Mouse (Mus musculus) hindbrain, embryonic 12.5 days (tissue): ENCODE data around the gene Tomm40l. TPM values are rescaled to one million over a fixed set of nuclear protein-coding genes. Genes with fewer than 3 reads are reported as not detected.
"Not testable (repeated sequence)": the region's sequence is repeated elsewhere in the genome, so short reads cannot be mapped to it uniquely, and the experiment has no call there.

Experiments used
- ATAC-seq: fragments of 200-750 bp; cut with Nextera tagmentation; 2 replicates; pipeline ENCODE4 v1.8.0; 2017; ENCODE audit warnings: moderate TSS enrichment; ENCODE audit not compliant: low FRiP score
- H3K27ac ChIP-seq: fragments of 300-500 bp; sonication (generic); 2 replicates; pipeline ENCODE4 v1.5.1; 2016; ENCODE audit warnings: mild to moderate bottlenecking
- H3K27me3 ChIP-seq: fragments of 300-500 bp; sonication (generic); 2 replicates; pipeline ENCODE4 v1.6.1; 2016; ENCODE audit warnings: mild to moderate bottlenecking
- H3K36me3 ChIP-seq: fragments of 300-500 bp; sonication (generic); 2 replicates; pipeline ENCODE4 v1.6.1; 2016; ENCODE audit warnings: mild to moderate bottlenecking
- H3K4me1 ChIP-seq: fragments of 300-500 bp; sonication (generic); 2 replicates; pipeline ENCODE4 v1.6.1; 2016
- H3K4me2 ChIP-seq: fragments of 300-500 bp; sonication (generic); replicated peaks from 2 replicates; pipeline ENCODE4 v1.6.1; 2016; ENCODE audit warnings: mild to moderate bottlenecking
- H3K4me3 ChIP-seq: fragments of 300-500 bp; sonication (generic); 2 replicates; pipeline ENCODE4 v1.5.1; 2016; ENCODE audit warnings: mild to moderate bottlenecking
- H3K9ac ChIP-seq: fragments of 300-500 bp; sonication (generic); 2 replicates; pipeline ENCODE4 v1.6.1; 2016; ENCODE audit warnings: mild to moderate bottlenecking, moderate library complexity
- H3K9me3 ChIP-seq: fragments of 300-500 bp; sonication (generic); replicated peaks from 2 replicates; pipeline ENCODE4 v1.6.1; 2016; ENCODE audit warnings: mild to moderate bottlenecking
- WGBS: fragments of 180-500 bp; shearing (Covaris S2); methylation state at CpG from one replicate; pipeline ENCODE4 v1.1.7; 2016; 5-methylcytosine and 5-hydroxymethylcytosine counted together
- polyA plus RNA-seq: library from polyadenylated mRNA; unstranded; fragments of >200 nt; fragmentation: Nextera tagmentation; extraction: Ambion mirVana; gene quantifications from 2 replicates; pipeline ENCODE4 v1.2.1, GENCODE M21; 2016

The Tomm40l gene
- polyA plus RNA-seq, 1 experiment from 2014 or later, result 28.1 TPM

- Histone ChIP-seq H3K9me3 (no peaks in the 10 kb centered on the region), H3K4me1 (peaks cover 55% of the 10 kb centered on the region), H3K27me3 (no peaks in the 10 kb centered on the region), H3K27ac (peak overlapping the region; percentile 83), H3K9ac (no peak overlapping the region), H3K4me3 (0 out of 2 replicates have a peak overlapping the region, but pooled peaks have one; percentile 79), H3K4me2 (peak overlapping the region; percentile 87), H3K36me3 (peaks cover 17% of the 10 kb centered on the region)
- ATAC-seq, result no peak
- 21% methylated on average over 4 of the region's 4 CpGs for WGBS
These were observed 25.6 kb upstream of the Tomm40l start for GRCm38 (mm10) chr1:171247916-171248315.

GRCm38 (mm10) chr1:171247453-171247841 is 25.1 kb upstream of the Tomm40l start:
- Histone ChIP-seq H3K27me3 (no peaks in the 10 kb centered on the region), H3K27ac (peak overlapping the region; percentile 83), H3K9ac (peak overlapping the region; percentile 49), H3K4me1 (peaks cover 53% of the 10 kb centered on the region), H3K36me3 (peaks cover 22% of the 10 kb centered on the region), H3K4me3 (peak overlapping the region; percentile 79), H3K4me2 (peak overlapping the region; percentile 87), H3K9me3 (no peaks in the 10 kb centered on the region)
- ATAC-seq, result peak; percentile 4
- WGBS, result 14% methylated on average over 13 of the region's 13 CpGs

- peaks cover 25% of the 10 kb centered on the region for H3K36me3 ChIP-seq
- H3K27ac ChIP-seq, result peak overlapping the region; percentile 83
- H3K4me2 ChIP-seq, result peak overlapping the region; percentile 87
- H3K9ac ChIP-seq, result peak overlapping the region; percentile 95
- WGBS, result under 1% methylated on average over 41 of the region's 41 CpGs
- H3K4me3 ChIP-seq, result peak overlapping the region; percentile 79
- peaks cover 47% of the 10 kb centered on the region for H3K4me1 ChIP-seq
- H3K9me3 ChIP-seq, result no peaks in the 10 kb centered on the region
- no peaks in the 10 kb centered on the region for H3K27me3 ChIP-seq
- peak; percentile 91 for ATAC-seq
These were observed 24.6 kb upstream of the Tomm40l start for GRCm38 (mm10) chr1:171246709-171247452.

- Histone ChIP-seq H3K4me2 (0 out of 2 replicates have a peak overlapping the region, but pooled peaks have one; percentile 87), H3K9ac (no peak overlapping the region)
- 91% methylated on average over 8 of the region's 8 CpGs for WGBS
These were observed 23.0 kb upstream of the Tomm40l start for GRCm38 (mm10) chr1:171245353-171245752.

GRCm38 (mm10) chr1:171241952-171242351 is 19.6 kb upstream of the Tomm40l start:
- not testable (repeated sequence) for H3K9me3 ChIP-seq, H3K9ac ChIP-seq, H3K4me2 ChIP-seq, ATAC-seq, H3K27me3 ChIP-seq, H3K27ac ChIP-seq, H3K4me3 ChIP-seq
- WGBS, result 85% methylated on average over 12 of the region's 12 CpGs
- peaks cover 10% of the 10 kb centered on the region for H3K4me1 ChIP-seq
- peaks cover 69% of the 10 kb centered on the region for H3K36me3 ChIP-seq

More at GRCm38 (mm10) chr1:171245353-171245752, 23.0 kb upstream of the Tomm40l start:
- Histone ChIP-seq H3K9me3 (no peaks in the 10 kb centered on the region), H3K4me3 (no peak overlapping the region), H3K36me3 (peaks cover 40% of the 10 kb centered on the region), H3K27me3 (no peaks in the 10 kb centered on the region), H3K27ac (no peak overlapping the region), H3K4me1 (peaks cover 32% of the 10 kb centered on the region)
- ATAC-seq, result no peak

GRCm38 (mm10) chr1:171240911-171241310 is 18.6 kb upstream of the Tomm40l start:
- H3K27ac ChIP-seq, result no peak overlapping the region
- no peak for ATAC-seq
- no peaks in the 10 kb centered on the region for H3K27me3 ChIP-seq
- no peaks in the 10 kb centered on the region for H3K9me3 ChIP-seq
- H3K4me1 ChIP-seq, result peaks cover 5% of the 10 kb centered on the region
- 89% methylated on average over 10 of the region's 10 CpGs for WGBS
- H3K4me3 ChIP-seq, result no peak overlapping the region
- no peak overlapping the region for H3K4me2 ChIP-seq
- H3K9ac ChIP-seq, result no peak overlapping the region
- peaks cover 79% of the 10 kb centered on the region for H3K36me3 ChIP-seq

- H3K36me3 ChIP-seq, result peaks cover 87% of the 10 kb centered on the region
- no peak for ATAC-seq
- H3K9me3 ChIP-seq, result no peaks in the 10 kb centered on the region
- H3K27ac ChIP-seq, result no peak overlapping the region
- no peaks in the 10 kb centered on the region for H3K4me1 ChIP-seq
- H3K27me3 ChIP-seq, result no peaks in the 10 kb centered on the region
- H3K4me3 ChIP-seq, result no peak overlapping the region
- no peak overlapping the region for H3K4me2 ChIP-seq
- no peak overlapping the region for H3K9ac ChIP-seq
- WGBS, result 77% methylated on average over 15 of the region's 15 CpGs
These were observed 17.9 kb upstream of the Tomm40l start for GRCm38 (mm10) chr1:171239992-171240744.

- Histone ChIP-seq H3K4me2 (no peak overlapping the region), H3K9ac (no peak overlapping the region), H3K27ac (no peak overlapping the region), H3K4me3 (no peak overlapping the region), H3K36me3 (peaks cover 92% of the 10 kb centered on the region), H3K9me3 (no peaks in the 10 kb centered on the region), H3K4me1 (no peaks in the 10 kb centered on the region), H3K27me3 (no peaks in the 10 kb centered on the region)
- 80% methylated on average over 14 of the region's 14 CpGs for WGBS
- no peak for ATAC-seq
These were observed 16.1 kb upstream of the Tomm40l start for GRCm38 (mm10) chr1:171238463-171238862.

- Histone ChIP-seq H3K27ac (no peak overlapping the region), H3K4me3 (no peak overlapping the region), H3K9ac (no peak overlapping the region), H3K27me3 (no peaks in the 10 kb centered on the region), H3K36me3 (peaks cover 84% of the 10 kb centered on the region), H3K4me2 (no peak overlapping the region), H3K4me1 (no peaks in the 10 kb centered on the region), H3K9me3 (no peaks in the 10 kb centered on the region)
- WGBS, result 93% methylated on average over 6 of the region's 6 CpGs
- no peak for ATAC-seq
These were observed 15.1 kb upstream of the Tomm40l start for GRCm38 (mm10) chr1:171237438-171237837.

GRCm38 (mm10) chr1:171235791-171236190 is 13.5 kb upstream of the Tomm40l start:
- H3K4me2 ChIP-seq, result no peak overlapping the region
- H3K9ac ChIP-seq, result no peak overlapping the region
- no peak for ATAC-seq
- H3K36me3 ChIP-seq, result peaks cover 70% of the 10 kb centered on the region
- no peaks in the 10 kb centered on the region for H3K4me1 ChIP-seq
- H3K4me3 ChIP-seq, result no peak overlapping the region
- no peaks in the 10 kb centered on the region for H3K9me3 ChIP-seq
- H3K27me3 ChIP-seq, result no peaks in the 10 kb centered on the region
- no peak overlapping the region for H3K27ac ChIP-seq
- 93% methylated on average over 4 of the region's 4 CpGs for WGBS

GRCm38 (mm10) chr1:171234538-171234937 is 12.2 kb upstream of the Tomm40l start:
- H3K36me3 ChIP-seq, result peaks cover 60% of the 10 kb centered on the region

GRCm38 (mm10) chr1:171234126-171234525 is 11.8 kb upstream of the Tomm40l start, which contains the start of gene Fcer1g:
TSS of gene Fcer1g (minus strand) at chr1:171234365.
- no peak within 1 kb of the TSS for H3K4me2 ChIP-seq
- 0 out of 2 replicates have a peak, but pooled peaks cover 2% of the 10 kb centered on the region for H3K4me1 ChIP-seq
- whole genome bisulfite sequencing, result 93% methylated on average over 14 of the region's 14 CpGs
- H3K9me3 ChIP-seq, result no peaks in the 10 kb centered on the region
- peaks cover 58% of the 10 kb centered on the region for H3K36me3 ChIP-seq
- no peak within 1 kb of the TSS for H3K4me3 ChIP-seq
- H3K27me3 ChIP-seq, result no peaks in the 10 kb centered on the region
- no peak for ATAC-seq
- no peak within 1 kb of the TSS for H3K27ac ChIP-seq
- H3K9ac ChIP-seq, result no peak within 1 kb of the TSS

More at GRCm38 (mm10) chr1:171234538-171234937, 12.2 kb upstream of the Tomm40l start:
- WGBS, result 98% methylated on average over 4 of the region's 4 CpGs
- H3K9ac ChIP-seq, result no peak overlapping the region
- 0 out of 2 replicates have a peak, but pooled peaks cover 2% of the 10 kb centered on the region for H3K4me1 ChIP-seq
- ATAC-seq, result no peak
- H3K27me3 ChIP-seq, result no peaks in the 10 kb centered on the region
- H3K4me3 ChIP-seq, result no peak overlapping the region
- no peak overlapping the region for H3K27ac ChIP-seq
- no peaks in the 10 kb centered on the region for H3K9me3 ChIP-seq
- H3K4me2 ChIP-seq, result no peak overlapping the region
